Mouse (Mus musculus) myocyte (in vitro differentiated cells): ENCODE data around the gene Zfhx3. TPM values are rescaled to one million over a fixed set of nuclear protein-coding genes. Genes with fewer than 3 reads are reported as not detected.

Experiments
- H3K27me3 ChIP-seq: one replicate; pipeline ENCODE4 v1.6.1; 2011; ENCODE audit not compliant: control insufficient read depth, insufficient read depth, insufficient read length
- H3K36me3 ChIP-seq: one replicate; pipeline ENCODE4 v1.6.1; 2011; ENCODE audit not compliant: control insufficient read depth, insufficient read depth
- H3K4me2 ChIP-seq: one replicate; pipeline ENCODE4 v1.6.1; 2011; ENCODE audit warnings: low read depth, control low read depth
- H3K4me3 ChIP-seq: one replicate; pipeline ENCODE4 v1.5.1; 2011; ENCODE audit warnings: mild to moderate bottlenecking, control low read depth, moderate library complexity
- H3K79me2 ChIP-seq: one replicate; pipeline ENCODE4 v1.6.1; 2011; ENCODE audit not compliant: control insufficient read depth, insufficient read depth
- H3ac ChIP-seq: one replicate; pipeline ENCODE4 v1.6.1; 2011; ENCODE audit not compliant: control insufficient read depth, insufficient read length
- CEBPB ChIP-seq: IDR thresholded peaks from 2 replicates; pipeline ENCODE4 v1.6.1; 2011; ENCODE audit warnings: mild to moderate bottlenecking, moderate library complexity; ENCODE audit not compliant: poor library complexity, insufficient read depth, severe bottlenecking
- E2F4 ChIP-seq: IDR thresholded peaks from one replicate; pipeline ENCODE4 v1.6.1; 2011; ENCODE audit warnings: mild to moderate bottlenecking, control low read depth, moderate library complexity; ENCODE audit not compliant: insufficient read depth
- MAX ChIP-seq: IDR thresholded peaks from one replicate; pipeline ENCODE4 v1.6.1; 2011; ENCODE audit warnings: low read depth, mild to moderate bottlenecking, control low read depth
- MYOD1 ChIP-seq, 3 experiments: IDR thresholded peaks; one replicate each; pipeline ENCODE4 v1.6.1; 2011; ENCODE audit warnings: control low read depth in 2 of 3, low read depth in 2 of 3, mild to moderate bottlenecking in 2 of 3, moderate library complexity in 1 of 3; ENCODE audit not compliant: insufficient read length in 2 of 3, control insufficient read depth in 1 of 3
- MYOG ChIP-seq, 3 experiments: IDR thresholded peaks; one replicate each; pipeline ENCODE4 v1.6.1; 2011; ENCODE audit warnings: control low read depth in 2 of 3, low read depth in 2 of 3, mild to moderate bottlenecking in 2 of 3; ENCODE audit not compliant: insufficient read length in 2 of 3, control insufficient read depth in 1 of 3, insufficient read depth in 1 of 3
- POLR2A ChIP-seq: IDR thresholded peaks from one replicate; pipeline ENCODE4 v1.6.1; 2011; ENCODE audit warnings: low read depth, mild to moderate bottlenecking, control low read depth, moderate library complexity; ENCODE audit not compliant: insufficient read length
- POLR2AphosphoS2 ChIP-seq: IDR thresholded peaks from one replicate; pipeline ENCODE4 v1.6.1; 2011; ENCODE audit warnings: low read depth, control low read depth; ENCODE audit not compliant: insufficient read length
- REST ChIP-seq: IDR thresholded peaks from one replicate; pipeline ENCODE4 v1.6.1; 2011; ENCODE audit warnings: mild to moderate bottlenecking, control low read depth, moderate library complexity; ENCODE audit not compliant: insufficient read depth, insufficient read length
- SRF ChIP-seq: IDR thresholded peaks from one replicate; pipeline ENCODE4 v1.6.1; 2011; ENCODE audit warnings: low read depth; ENCODE audit not compliant: control insufficient read depth, insufficient read length
- TCF12 ChIP-seq: IDR thresholded peaks from one replicate; pipeline ENCODE4 v1.6.1; 2011; ENCODE audit warnings: mild to moderate bottlenecking, control low read depth; ENCODE audit not compliant: poor library complexity, insufficient read depth, severe bottlenecking
- TCF3 ChIP-seq: IDR thresholded peaks from one replicate; pipeline ENCODE4 v1.6.1; 2011; ENCODE audit warnings: low read depth, control low read depth; ENCODE audit not compliant: insufficient read length
- USF1 ChIP-seq: IDR thresholded peaks from one replicate; pipeline ENCODE4 v1.6.1; 2011; ENCODE audit warnings: low read depth, mild to moderate bottlenecking, control low read depth, moderate library complexity
- polyA plus RNA-seq: library from polyadenylated mRNA; unstranded; fragments of >200 nt; fragmentation: generic; extraction: Trizol; gene quantifications from one replicate; pipeline ENCODE4 v1.2.1, GENCODE M21; 2012; ENCODE audit warnings: missing spikeins

The Zfhx3 gene
- polyA plus RNA-seq, 1 experiment = 3.0 TPM

GRCm38 (mm10) chr8:108419162-108419844 lies 476.9 kb downstream of the Zfhx3 start:
- H3K4me2 ChIP-seq = no peak overlapping the region
- no peak overlapping the region for H3ac ChIP-seq
- H3K27me3 ChIP-seq = no peaks in the 10 kb centered on the region
- TF ChIP-seq POLR2AphosphoS2 = no peak
- no peak for TF ChIP-seq TCF3
- TF ChIP-seq TCF12 = no peak
- TF ChIP-seq SRF = no peak
- TF ChIP-seq POLR2A = no peak
- TF ChIP-seq E2F4 = no peak
- no peak for TF ChIP-seq REST
- TF ChIP-seq MYOG (IDR thresholded peaks at IDR 0.05; ENCODE audit: control insufficient read depth in 1 of 3, insufficient read depth in 1 of 3, insufficient read length in 2 of 3, low read depth in 2 of 3) = no peak
- TF ChIP-seq CEBPB = no peak
- no peak for TF ChIP-seq MAX
- TF ChIP-seq USF1 = no peak
- no peak for TF ChIP-seq MYOD1 (IDR thresholded peaks at IDR 0.05; ENCODE audit: control insufficient read depth in 1 of 3, insufficient read length in 2 of 3, low read depth in 2 of 3)
- H3K4me3 ChIP-seq = no peak overlapping the region
- no peaks in the 10 kb centered on the region for H3K36me3 ChIP-seq
- no peaks in the 10 kb centered on the region for H3K79me2 ChIP-seq

GRCm38 (mm10) chr8:108422521-108422920 lies 480.1 kb downstream of the Zfhx3 start:
- H3K4me3 ChIP-seq = no peak overlapping the region
- no peak overlapping the region for H3ac ChIP-seq
- H3K36me3 ChIP-seq = no peaks in the 10 kb centered on the region
- H3K27me3 ChIP-seq = no peaks in the 10 kb centered on the region
- no peaks in the 10 kb centered on the region for H3K79me2 ChIP-seq
- TF ChIP-seq REST (no peak), TCF3 (no peak), CEBPB (no peak), MYOD1 (IDR thresholded peaks at IDR 0.05; ENCODE audit: control insufficient read depth in 1 of 3, insufficient read length in 2 of 3, low read depth in 2 of 3) (no peak), TCF12 (no peak), SRF (no peak), POLR2A (no peak), POLR2AphosphoS2 (no peak), MAX (no peak)
- no peak overlapping the region for H3K4me2 ChIP-seq

- H3K4me2 ChIP-seq = no peak overlapping the region
- no peak overlapping the region for H3ac ChIP-seq
- no peaks in the 10 kb centered on the region for H3K79me2 ChIP-seq
- H3K4me3 ChIP-seq = no peak overlapping the region
- H3K36me3 ChIP-seq = no peaks in the 10 kb centered on the region
- TF ChIP-seq USF1 (no peak), POLR2A (no peak), TCF3 (no peak), SRF (no peak), MYOD1 (IDR thresholded peaks at IDR 0.05; ENCODE audit: control insufficient read depth in 1 of 3, insufficient read length in 2 of 3, low read depth in 2 of 3) (no peak)
- no peaks in the 10 kb centered on the region for H3K27me3 ChIP-seq
These were observed 481.9 kb downstream of the Zfhx3 start for GRCm38 (mm10) chr8:108424337-108424736.

GRCm38 (mm10) chr8:108433321-108433720 lies 490.9 kb downstream of the Zfhx3 start:
- TF ChIP-seq USF1 (no peak), MAX (no peak), TCF3 (no peak), MYOD1 (IDR thresholded peaks at IDR 0.05; ENCODE audit: control insufficient read depth in 1 of 3, insufficient read length in 2 of 3, low read depth in 2 of 3) (no peak), E2F4 (no peak), POLR2AphosphoS2 (no peak), REST (no peak), CEBPB (no peak), SRF (no peak), POLR2A (no peak), TCF12 (no peak), MYOG (IDR thresholded peaks at IDR 0.05; ENCODE audit: control insufficient read depth in 1 of 3, insufficient read depth in 1 of 3, insufficient read length in 2 of 3, low read depth in 2 of 3) (no peak)
- H3K36me3 ChIP-seq = no peaks in the 10 kb centered on the region
- H3K4me3 ChIP-seq = no peak overlapping the region
- H3K27me3 ChIP-seq = no peaks in the 10 kb centered on the region
- H3K4me2 ChIP-seq = no peak overlapping the region
- H3K79me2 ChIP-seq = no peaks in the 10 kb centered on the region
- H3ac ChIP-seq = no peak overlapping the region

GRCm38 (mm10) chr8:108434510-108434909 lies 492.1 kb downstream of the Zfhx3 start:
- H3K36me3 ChIP-seq = no peaks in the 10 kb centered on the region
- H3ac ChIP-seq = no peak overlapping the region
- no peaks in the 10 kb centered on the region for H3K27me3 ChIP-seq
- H3K4me3 ChIP-seq = no peak overlapping the region
- no peak overlapping the region for H3K4me2 ChIP-seq
- no peaks in the 10 kb centered on the region for H3K79me2 ChIP-seq
- TF ChIP-seq POLR2A (no peak), MAX (no peak), MYOG (IDR thresholded peaks at IDR 0.05; ENCODE audit: control insufficient read depth in 1 of 3, insufficient read depth in 1 of 3, insufficient read length in 2 of 3, low read depth in 2 of 3) (no peak), MYOD1 (IDR thresholded peaks at IDR 0.05; ENCODE audit: control insufficient read depth in 1 of 3, insufficient read length in 2 of 3, low read depth in 2 of 3) (no peak), TCF12 (no peak), SRF (no peak), E2F4 (no peak), POLR2AphosphoS2 (no peak), TCF3 (no peak), CEBPB (no peak), USF1 (no peak), REST (no peak)
